Mouse (Mus musculus) mature B cell (primary cell): ENCODE results near the gene Lrrc56.

Experiments
- in situ Hi-C: fragments of 300-500 bp; cut with MboI; formaldehyde crosslinking; loops from 2 replicates; pipeline ENCODE4 v1.14.3; 2019

Lrrc56 gene

DNA sequence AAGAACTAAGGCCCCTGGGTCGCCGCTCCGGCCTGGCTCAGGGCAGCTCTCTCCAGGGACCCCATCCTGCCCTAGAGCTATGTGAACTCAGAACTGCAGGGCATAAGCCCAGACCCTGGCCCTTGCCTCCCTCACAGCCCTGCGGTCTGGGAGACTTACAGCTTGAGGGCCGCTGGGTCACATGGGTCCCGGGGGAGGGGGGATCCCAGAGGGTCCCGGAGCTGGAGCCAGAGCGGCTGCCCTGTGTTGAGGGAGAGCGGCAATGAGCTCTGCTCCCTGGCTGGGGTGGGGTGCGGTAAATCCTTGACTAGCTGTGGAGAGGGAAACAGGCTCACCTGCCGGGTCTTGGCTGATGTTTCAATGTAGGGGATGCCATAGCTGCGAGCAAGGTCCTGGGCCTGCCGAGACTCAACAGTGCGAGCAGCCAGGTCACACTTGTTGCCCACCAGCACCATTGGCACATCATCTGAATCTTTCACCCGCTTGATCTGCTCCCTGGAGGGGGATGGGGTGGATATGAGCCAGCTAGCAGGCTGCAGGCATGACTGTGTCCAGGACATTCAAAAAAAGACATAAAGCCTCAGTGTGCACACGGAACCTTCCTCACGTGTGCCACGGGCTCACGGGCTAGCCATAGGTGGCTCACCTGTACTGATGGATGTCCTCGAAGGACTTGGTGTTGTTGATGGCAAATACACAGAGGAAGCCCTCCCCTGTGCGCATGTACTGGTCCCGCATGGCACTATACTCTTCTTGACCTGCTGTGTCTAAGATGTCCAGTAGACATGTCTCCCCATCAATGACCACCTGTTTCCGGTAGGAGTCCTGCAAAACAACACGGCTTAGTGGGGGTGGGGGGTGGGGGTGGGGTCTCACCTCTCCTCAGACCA lies 1.9 kb upstream of the Lrrc56 start:
- in situ Hi-C loops: no loop called here

DNA sequence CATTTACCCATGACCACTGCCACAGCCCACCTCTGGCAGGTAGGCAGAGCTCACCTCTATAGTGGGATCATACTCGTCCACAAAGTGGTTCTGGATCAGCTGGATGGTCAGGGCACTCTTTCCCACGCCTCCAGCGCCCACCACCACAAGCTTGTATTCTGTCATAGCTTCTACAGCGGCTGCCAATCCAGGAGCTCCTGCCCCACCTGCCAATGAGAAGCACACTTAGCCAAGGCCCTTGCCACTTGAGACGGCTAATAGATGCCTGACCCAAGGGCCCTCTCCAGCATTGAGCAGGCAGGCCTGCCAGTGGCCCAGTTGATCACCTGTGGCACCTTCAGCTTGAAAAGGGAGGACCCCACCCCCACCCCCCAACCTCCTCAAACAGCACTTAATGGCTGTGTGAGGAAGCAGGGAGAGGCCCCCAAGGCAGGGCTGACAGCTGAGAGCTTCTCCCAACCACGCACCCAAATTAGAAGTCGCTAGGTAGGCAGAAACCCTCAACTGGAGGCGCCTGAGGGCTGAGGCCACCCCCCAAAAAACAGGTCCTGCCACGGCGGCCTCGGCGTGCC lies 1.1 kb upstream of the Lrrc56 start:
- in situ Hi-C loops: no loop called here

- in situ Hi-C loops: no loop called here
These were observed 555 bp upstream of the Lrrc56 start for GRCm38 (mm10) chr7:141193348-141193856.

DNA sequence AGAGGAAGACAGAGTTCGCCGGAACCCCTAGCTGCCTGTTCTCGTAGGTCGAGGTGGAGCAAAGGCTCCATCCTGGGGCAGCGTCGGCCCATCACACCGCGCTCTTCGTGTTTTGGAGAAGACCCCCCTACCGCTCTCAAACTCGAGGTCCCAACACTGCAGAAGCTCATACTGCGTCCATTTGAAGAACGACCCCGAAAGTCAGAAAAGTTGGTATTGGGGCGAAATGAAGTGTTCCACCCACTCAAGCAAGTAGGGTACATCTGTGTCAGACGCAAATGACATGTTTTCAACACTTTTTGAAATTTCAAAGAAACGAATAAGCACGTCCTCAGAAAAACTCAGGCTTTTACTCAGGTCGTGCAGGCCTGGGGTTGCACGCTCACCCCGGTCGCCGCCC lies 452 bp downstream of the Lrrc56 start:
- in situ Hi-C loops: no loop called here

DNA sequence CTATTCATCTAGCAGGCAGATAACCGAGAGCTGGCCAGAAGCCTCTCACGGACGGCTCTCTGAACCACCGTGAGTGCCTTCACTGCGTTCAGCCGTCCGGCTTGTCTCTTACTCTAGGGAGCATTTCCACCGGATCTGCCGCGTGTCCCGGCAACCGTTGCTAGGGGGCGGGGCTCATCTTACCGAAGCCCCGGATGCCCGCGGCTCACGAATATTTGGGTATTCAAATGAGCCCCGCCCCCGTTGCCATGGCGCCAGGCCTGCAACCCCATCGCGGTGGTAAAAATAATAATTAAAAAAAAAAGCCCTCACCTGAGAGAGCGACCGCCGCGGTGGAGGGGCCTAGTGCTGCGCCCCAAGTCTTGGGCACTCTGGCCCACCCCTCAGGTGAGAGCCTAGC lies 873 bp downstream of the Lrrc56 start:
- in situ Hi-C loops: no loop called here

DNA sequence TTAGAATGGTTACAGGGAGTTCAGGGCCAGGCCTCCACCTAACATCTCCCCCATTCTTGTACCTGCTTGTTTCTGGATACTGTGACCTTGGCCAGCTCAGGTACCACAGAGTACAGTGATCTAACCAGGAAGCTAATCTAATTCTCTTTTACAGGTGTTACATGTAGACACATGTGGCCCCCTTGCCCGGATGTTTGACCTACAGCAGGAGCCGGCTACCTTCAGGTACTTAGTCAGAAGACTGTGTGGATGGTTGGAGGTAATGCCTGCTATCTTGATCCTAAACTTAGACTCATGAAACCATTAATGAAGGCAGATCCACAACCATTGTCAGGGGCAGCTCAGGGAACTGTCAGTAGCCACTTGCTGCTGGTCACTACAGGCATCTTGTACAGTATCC lies 1.8 kb downstream of the Lrrc56 start:
- in situ Hi-C loops: no loop called here

DNA sequence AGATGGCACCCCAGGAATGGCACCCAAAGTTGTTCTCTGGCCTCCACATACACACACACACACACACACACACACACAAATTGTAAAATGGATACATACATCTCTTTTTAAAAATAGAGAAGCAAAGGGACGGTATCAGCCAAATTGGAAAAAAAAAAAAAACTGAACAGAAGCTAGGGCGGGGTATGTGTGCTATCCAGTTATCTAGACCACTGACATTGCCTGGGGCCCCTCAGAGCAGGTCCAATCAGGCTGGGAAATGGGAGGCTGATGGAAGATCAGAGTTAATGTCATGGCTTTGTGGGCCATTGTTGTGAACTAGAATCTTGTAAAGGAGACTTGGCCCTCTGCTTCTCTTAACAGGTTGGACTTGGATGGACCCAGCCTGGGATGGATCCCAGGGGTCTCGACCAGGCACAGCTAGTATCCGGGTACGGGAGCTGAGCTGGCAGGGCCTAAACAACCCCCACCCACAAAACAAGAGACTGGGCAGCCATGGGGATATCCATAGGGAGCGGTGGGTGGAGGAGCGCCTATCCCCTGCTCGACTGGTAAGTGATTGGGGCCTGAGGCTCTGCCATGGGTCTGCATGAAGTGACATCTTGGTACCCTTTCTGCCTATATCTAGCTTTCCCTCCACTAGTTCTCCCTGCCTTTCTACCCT lies 2.8 kb downstream of the Lrrc56 start:
- in situ Hi-C loops: no loop called here

GRCm38 (mm10) chr7:141198121-141198520 lies 4.2 kb downstream of the Lrrc56 start:
- in situ Hi-C loops: no loop called here

DNA sequence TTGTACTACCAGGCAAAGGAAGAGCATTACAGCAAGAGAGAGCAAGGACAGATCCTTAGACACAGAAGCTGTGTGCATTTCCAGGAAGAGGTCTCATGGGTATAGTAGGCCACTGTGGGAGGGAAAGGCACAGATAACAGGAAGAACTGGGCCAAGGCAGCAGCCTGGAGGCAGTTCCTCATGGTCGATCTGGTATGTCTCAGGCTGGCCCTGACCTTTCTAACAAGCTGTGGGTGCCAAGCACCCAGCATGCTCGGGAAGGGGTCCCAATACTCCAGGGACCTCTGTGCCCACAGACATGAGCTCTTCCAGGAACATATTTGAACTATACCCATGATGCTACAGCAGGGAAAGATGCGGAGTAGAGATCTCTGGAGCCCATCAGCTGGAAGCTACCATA lies 10.6 kb downstream of the Lrrc56 start:
- in situ Hi-C loops: no loop called here

DNA sequence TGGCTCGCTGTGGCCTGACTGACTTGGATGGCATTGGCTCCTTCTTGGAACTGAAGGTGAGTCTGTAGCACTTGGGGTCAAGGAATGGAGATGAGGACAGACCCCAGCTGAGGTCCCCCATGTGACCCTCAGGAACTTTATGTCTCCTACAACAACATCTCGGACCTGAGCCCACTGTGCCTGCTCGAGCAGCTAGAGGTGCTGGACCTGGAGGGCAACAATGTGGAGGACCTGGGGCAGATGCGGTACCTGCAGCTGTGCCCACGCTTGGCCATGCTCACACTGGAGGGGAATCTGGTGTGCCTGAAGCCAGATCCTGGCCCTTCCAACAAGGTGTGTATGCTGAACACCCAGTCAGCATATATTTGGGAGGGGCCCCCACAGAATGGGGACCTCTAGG lies 11.5 kb downstream of the Lrrc56 start:
- in situ Hi-C loops: no loop called here

DNA sequence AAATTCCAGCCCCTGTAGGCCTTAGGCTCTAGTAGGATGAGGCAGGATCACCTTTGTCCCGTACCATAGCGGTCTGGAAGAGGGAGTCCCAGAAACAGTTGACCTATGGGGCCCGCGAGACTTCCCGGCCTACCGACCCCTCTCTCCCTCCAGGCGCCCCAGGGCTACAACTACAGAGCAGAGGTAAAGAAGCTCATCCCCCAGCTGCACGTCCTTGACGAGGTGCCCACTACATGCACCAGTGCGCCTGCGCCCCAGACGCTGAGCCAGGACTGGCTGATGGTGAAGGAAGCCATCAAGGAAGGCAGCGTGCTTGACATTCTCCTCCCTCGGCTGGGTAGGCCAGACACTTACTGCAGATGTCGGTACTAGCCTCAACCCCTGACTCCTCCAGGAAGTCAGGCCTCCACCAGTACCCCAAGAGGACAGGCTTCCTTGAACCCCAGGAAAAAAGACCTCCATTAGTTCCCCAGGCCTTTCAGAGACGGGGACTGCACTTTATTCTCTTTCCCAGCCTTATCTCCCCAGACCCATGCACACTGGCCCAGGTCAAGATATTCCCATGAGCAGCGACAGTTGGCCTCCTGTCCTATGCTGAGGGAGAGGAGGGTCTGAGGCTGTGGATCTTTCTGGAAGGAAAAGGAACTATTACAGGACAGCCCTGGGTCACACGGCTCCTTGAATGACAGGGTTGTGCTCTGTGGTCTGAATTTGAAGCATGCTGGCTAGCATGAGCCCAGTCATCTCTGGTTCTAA lies 12.4 kb downstream of the Lrrc56 start:
- in situ Hi-C loops: no loop called here

DNA sequence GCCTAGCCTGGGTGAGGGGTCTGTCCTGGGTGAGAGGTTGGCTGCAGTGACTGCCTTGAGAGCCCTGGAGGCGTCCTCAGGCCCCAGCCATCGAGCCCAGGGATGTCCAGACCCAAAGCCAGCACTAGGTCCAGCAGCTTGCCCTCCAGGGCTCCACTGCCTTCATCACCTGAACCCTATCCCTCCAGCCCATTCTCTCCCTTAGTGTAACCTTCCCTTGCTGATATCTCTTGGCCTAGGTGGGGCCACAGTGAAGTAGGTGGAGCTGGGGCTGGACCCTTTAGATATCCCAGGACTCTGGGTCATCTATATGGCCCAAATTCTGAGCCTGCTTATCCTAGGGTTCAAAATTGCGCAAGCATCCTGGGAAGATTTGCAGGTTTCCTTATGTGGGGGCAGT lies 15.6 kb downstream of the Lrrc56 start:
- in situ Hi-C loops: no loop called here

DNA sequence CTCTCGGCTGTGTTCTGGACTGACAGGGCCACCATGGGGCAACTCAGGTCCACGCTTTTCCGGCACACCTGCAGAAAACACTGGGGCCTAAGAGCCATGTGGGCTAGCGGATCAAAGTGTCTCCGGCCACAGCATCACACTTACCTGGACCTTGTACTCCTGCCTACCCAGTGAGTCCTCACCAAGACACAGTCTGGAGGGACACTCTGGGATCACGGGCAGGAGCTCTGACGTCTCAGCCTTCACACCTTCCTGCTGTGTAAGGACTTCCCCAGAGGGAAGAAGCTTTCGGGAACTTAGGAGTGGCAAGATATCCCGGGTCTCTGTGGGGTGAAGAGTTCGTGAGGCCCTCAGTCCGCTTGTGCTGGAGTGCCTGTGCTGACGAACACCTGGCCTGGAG lies 16.2 kb downstream of the Lrrc56 start:
- in situ Hi-C loops: no loop called here

GRCm38 (mm10) chr7:141210606-141211131 lies 16.7 kb downstream of the Lrrc56 start:
- in situ Hi-C loops: no loop called here

DNA sequence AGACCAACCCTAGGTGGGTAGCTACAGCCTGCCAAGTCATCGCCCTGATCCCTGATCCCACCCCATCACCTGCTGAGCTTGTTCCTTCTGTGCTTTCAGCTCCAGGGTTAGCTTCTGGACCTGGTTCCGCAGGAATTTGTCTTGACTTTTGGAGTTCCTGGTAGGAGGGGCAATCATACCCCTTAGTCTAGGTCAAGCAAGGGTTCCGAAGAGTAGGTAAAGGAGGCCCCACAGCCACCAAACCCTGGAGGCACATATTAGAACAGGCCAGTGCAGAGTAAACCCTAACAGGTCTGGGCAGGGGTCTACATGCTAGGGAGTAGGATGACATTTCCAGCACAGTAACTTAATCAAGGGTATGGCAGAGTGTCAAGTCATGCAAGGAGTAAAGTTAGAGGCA lies 19.2 kb downstream of the Lrrc56 start:
- in situ Hi-C loops: no loop called here

- in situ Hi-C loops: no loop called here
These were observed 19.8 kb downstream of the Lrrc56 start, which contains the start of gene Lmntd2 for GRCm38 (mm10) chr7:141213605-141214235. Gene Lmntd2, minus strand, starts transcription at chr7:141214080.

GRCm38 (mm10) chr7:141214310-141214709 lies 20.4 kb downstream of the Lrrc56 start:
- in situ Hi-C loops: no loop called here

GRCm38 (mm10) chr7:141215101-141215879 lies 21.3 kb downstream of the Lrrc56 start, which contains the start of gene Rassf7:
Gene Rassf7, plus strand, starts transcription at chr7:141215860.
- in situ Hi-C loops: no loop called here

DNA sequence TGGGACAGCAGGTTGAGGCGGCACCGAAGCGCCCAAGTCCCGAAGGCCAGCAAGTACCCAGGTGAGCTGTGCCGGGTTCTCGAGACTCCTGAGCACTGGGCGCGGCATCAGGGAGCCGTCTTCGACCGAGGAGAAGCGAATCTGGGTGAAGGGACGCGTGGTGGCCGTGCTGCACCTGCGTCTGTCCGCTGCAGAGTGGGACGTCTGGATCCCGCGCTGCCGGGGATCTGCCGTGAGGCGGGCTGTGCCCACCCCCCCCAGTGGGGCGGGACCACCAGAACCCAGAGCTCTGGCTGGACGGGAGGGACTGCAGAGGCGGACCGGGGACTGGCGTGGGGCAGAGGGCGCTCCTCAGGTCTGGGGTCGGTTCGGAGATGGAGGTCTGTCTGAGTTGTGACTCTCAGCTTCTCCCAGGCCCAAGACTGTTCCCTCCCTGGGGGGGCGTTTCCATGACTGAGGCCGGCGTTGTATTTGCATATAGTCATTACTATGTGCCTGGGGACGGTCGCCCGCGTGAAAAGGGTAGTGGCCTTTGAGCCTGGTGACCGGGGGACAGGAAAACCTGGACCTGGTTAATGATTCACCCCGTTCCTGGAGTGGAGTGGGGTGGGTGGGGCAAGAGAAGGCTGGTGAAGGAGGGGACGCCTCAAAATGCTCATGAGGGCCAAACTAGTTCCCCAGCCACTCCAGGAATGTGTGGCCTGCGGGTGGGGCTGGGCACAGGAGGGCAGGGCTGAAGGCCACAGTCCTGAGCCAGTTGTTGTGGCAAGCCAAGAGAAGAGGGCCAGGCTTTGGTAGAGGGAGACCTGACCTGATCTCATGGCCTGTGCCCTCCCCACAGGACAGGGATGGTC lies 22.1 kb downstream of the Lrrc56 start:
- in situ Hi-C loops: no loop called here
